Mouse (Mus musculus) retina, postnatal 1 day (tissue): ENCODE measurements at regions not wholly inside any gene's neighbourhood (a gene's known extent, or its start where the extent isn't known, plus 50 kb on each side); places are given as distances from the start of the nearest gene placed in this dataset.

Source experiments
- DNase-seq: peaks from one replicate; pipeline ENCODE4 v3.0.0-alpha.2; 2012

DNA sequence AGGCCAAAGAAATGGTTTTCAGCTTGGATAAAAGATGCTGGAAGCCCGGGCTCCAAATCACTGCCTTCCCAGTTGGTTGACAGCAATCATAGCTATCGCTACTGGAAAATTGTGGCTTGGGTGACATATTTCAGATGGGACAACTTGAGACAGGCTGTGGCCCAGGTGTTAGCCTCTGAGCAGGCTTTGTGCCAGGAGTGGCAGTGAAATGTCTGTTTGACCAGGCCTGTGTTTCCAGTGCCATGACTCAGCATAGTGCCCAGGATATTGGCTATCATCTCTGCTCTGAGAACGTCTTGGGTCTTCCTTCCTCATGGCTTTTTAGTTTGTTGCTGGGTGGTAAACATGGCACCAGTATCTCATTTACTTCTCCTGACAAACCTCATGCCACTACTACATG, 266.9 kb downstream of the Emp1 start:
- no peak for DNase-seq

- DNase-seq = no peak
Measured at GRCm38 (mm10) chr6:135632671-135633070, 270.3 kb downstream of the Emp1 start.

GRCm38 (mm10) chr6:135636648-135637047, 274.3 kb downstream of the Emp1 start:
- no peak for DNase-seq

- no peak for DNase-seq
Measured at GRCm38 (mm10) chr6:135642711-135643110, 280.4 kb downstream of the Emp1 start.

DNA sequence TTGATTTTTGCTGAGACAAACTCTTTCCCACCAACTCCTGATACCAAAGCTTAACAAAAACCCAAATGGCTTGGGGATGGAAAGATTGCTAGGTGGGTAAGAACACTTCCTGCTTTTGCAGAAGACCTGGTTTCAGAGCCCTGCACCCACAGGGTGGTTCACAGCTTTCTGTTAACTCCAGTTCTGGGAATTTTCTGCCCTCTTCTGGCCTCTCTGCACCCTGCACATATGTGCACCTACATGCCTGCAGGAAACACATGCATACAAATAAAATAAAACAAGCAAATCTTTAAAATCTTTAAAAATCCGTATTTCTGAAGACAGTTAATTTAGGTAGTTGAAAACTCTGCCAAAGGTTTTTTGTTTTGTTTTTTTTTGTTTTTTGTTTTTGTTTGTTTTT, 283.8 kb downstream of the Emp1 start:
- DNase-seq = no peak

DNA sequence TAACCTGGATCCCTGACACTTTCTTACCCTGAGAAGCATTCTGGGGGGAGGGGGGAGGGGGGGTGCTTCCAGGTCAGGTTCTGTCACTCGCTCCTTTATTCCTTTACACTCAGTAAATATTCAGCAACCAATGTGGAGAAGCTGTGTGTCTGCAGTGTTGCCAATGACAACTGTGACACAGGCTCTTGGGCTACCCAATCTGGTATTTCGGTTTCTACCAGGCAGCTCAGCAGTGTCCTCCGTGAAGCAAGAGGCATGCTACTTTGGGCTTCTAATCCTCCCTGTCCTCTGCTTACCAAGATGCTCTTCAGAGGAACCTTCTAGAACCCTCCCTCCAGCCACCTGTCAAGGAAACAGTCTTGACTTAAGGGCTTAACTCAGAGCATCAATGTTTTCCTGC, 290.7 kb downstream of the Emp1 start:
- DNase-seq = no peak

DNA sequence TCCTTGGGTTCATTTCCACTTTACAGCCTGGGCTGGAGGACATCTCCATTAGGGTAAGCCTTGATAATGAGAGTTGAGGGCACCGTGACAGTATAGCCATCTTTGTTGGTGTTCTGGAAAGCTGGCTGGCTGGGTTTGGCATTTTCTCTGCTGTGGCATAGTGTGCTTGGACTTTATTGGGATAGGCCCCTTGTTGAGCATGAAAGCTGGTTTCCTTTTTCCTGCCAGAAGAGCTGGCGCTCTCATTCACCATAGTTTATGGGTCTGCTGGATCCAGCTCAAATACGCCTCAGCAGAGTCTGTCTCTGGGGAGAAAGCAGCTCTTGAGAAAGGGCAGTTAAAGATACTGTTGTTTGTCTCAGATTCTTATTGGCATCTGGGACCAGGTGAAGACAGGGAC, 300.0 kb downstream of the Emp1 start:
- no peak for DNase-seq

DNA sequence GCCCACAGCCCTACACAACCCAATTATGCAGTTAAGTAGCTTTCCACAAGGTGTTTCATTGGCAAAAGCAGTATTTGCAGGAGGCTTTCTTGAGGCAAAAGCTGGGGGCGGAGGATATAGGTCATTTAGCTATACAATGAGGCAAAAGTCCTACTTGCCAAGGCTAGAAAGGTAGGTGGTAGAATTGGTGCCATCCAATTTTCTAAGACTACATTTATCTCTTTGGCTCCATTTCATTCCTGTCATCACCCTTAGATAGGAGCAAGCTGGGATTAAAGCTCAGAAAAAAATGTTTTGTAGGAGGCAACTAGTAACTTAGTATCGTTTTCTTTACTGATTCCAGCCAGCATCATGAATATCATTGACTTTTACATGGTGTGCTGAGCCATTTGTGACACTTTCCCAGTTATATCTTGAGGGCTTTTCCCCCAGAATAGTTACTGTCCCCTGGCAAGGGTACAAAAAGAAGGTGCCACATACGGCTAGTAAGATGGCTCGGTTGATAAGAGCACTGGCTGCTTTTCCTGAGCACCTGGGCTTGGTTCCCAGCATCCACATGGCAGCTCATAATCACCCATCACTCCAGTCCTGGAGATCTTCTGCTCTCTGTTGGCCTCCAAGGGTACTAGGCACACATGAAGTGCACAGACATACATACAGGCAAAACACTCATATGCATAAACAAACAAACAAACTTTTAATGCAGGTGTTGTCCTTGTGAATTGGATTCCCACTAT, 300.6 kb downstream of the Emp1 start:
- no peak for DNase-seq
